Mouse (Mus musculus): ENCODE results near the gene Kif15. TPM values are rescaled to one million over a fixed set of nuclear protein-coding genes. Genes with fewer than 3 reads are reported as not detected.

Gene Kif15
- total and polyA plus RNA-seq, 2 experiments from 2014 or later = 4.8 to 20.1 TPM

GRCm38 (mm10) chr9:123021636-123022379 lies 71.0 kb downstream of the Kif15 start:
- TF ChIP-seq CTCF (IDR thresholded peaks at IDR 0.05) = peak; percentile 55
- H3K27ac ChIP-seq (ENCODE audit: low read depth, low read length) = peak overlapping the region; percentile 88; the same call in 1 of the 2 replicates
- H3K4me2 ChIP-seq (ENCODE audit: low read depth, low read length, poor library complexity, severe bottlenecking) = peak overlapping the region; percentile 75
- peak overlapping the region; percentile 70 for H3K4me3 ChIP-seq (ENCODE audit: low read depth, low read length)
- ATAC-seq (ENCODE audit: low FRiP score) = peak; percentile 44
- H3K4me1 ChIP-seq (ENCODE audit: insufficient read depth, low read length) = no peaks in the 10 kb centered on the region; the same call in none of the 2 replicates
- H3K9me3 ChIP-seq (ENCODE audit: low read length) = no peaks in the 10 kb centered on the region
- no peaks in the 10 kb centered on the region for H3K36me3 ChIP-seq (ENCODE audit: insufficient read depth, low read length)
- peak; percentile 46 for DNase-seq (ENCODE audit: low spot score)
- 36% methylated on average over 18 of the region's 24 CpGs for WGBS
- no peaks in the 10 kb centered on the region for H3K27me3 ChIP-seq (ENCODE audit: insufficient read depth, low read length)
- H3K9ac ChIP-seq (replicated peaks; ENCODE audit: low read length, poor library complexity, severe bottlenecking) = peak overlapping the region; percentile 79

- H3K36me3 ChIP-seq (ENCODE audit: insufficient read depth, low read length) = no peaks in the 10 kb centered on the region
- no peak for TF ChIP-seq CTCF (IDR thresholded peaks at IDR 0.05)
- H3K4me2 ChIP-seq (ENCODE audit: low read depth, low read length, poor library complexity, severe bottlenecking) = no peak overlapping the region
- H3K9me3 ChIP-seq (ENCODE audit: low read length) = no peaks in the 10 kb centered on the region
- DNase-seq (ENCODE audit: low spot score) (no peak), ATAC-seq (ENCODE audit: low FRiP score) (no peak)
- H3K9ac ChIP-seq (replicated peaks; ENCODE audit: low read length, poor library complexity, severe bottlenecking) = no peak overlapping the region
- no peaks in the 10 kb centered on the region for H3K27me3 ChIP-seq (ENCODE audit: insufficient read depth, low read length)
- H3K27ac ChIP-seq (ENCODE audit: low read depth, low read length) = no peak overlapping the region
- 77% methylated on average over 2 of the region's 2 CpGs for WGBS
- no peaks in the 10 kb centered on the region; the same call in none of the 2 replicates for H3K4me1 ChIP-seq (ENCODE audit: insufficient read depth, low read length)
- H3K4me3 ChIP-seq (ENCODE audit: low read depth, low read length) = no peak overlapping the region
Measured at GRCm38 (mm10) chr9:123024201-123024600, 73.4 kb downstream of the Kif15 start.

- Histone ChIP-seq H3K36me3 (ENCODE audit: insufficient read depth, low read length) (no peaks in the 10 kb centered on the region), H3K27me3 (ENCODE audit: insufficient read depth, low read length) (no peaks in the 10 kb centered on the region), H3K27ac (ENCODE audit: low read depth, low read length) (no peak overlapping the region), H3K4me3 (ENCODE audit: low read depth, low read length) (no peak overlapping the region), H3K9me3 (ENCODE audit: low read length) (no peaks in the 10 kb centered on the region), H3K4me2 (ENCODE audit: low read depth, low read length, poor library complexity, severe bottlenecking) (no peak overlapping the region), H3K4me1 (ENCODE audit: insufficient read depth, low read length) (no peaks in the 10 kb centered on the region), H3K9ac (replicated peaks; ENCODE audit: low read length, poor library complexity, severe bottlenecking) (no peak overlapping the region)
- no peak for DNase-seq (ENCODE audit: low spot score)
- ATAC-seq (ENCODE audit: low FRiP score) = no peak
- WGBS = 83% methylated on average over 13 of the region's 13 CpGs
- TF ChIP-seq CTCF (IDR thresholded peaks at IDR 0.05) = no peak
Measured at GRCm38 (mm10) chr9:123031496-123032246, 80.8 kb downstream of the Kif15 start.

GRCm38 (mm10) chr9:123034426-123034825 lies 83.6 kb downstream of the Kif15 start, which contains the start of gene Tgm4:
TSS of gene Tgm4 (plus strand) at chr9:123034726.
- no peak for TF ChIP-seq CTCF (IDR thresholded peaks at IDR 0.05)
- Histone ChIP-seq H3K27me3 (ENCODE audit: insufficient read depth, low read length) (no peaks in the 10 kb centered on the region), H3K36me3 (ENCODE audit: insufficient read depth, low read length) (no peaks in the 10 kb centered on the region), H3K9me3 (ENCODE audit: low read length) (no peaks in the 10 kb centered on the region), H3K4me3 (ENCODE audit: low read depth, low read length) (no peak within 1 kb of the TSS), H3K4me1 (ENCODE audit: insufficient read depth, low read length) (no peaks in the 10 kb centered on the region), H3K27ac (ENCODE audit: low read depth, low read length) (no peak within 1 kb of the TSS), H3K4me2 (ENCODE audit: low read depth, low read length, poor library complexity, severe bottlenecking) (no peak within 1 kb of the TSS), H3K9ac (replicated peaks; ENCODE audit: low read length, poor library complexity, severe bottlenecking) (no peak within 1 kb of the TSS)
- DNase-seq (ENCODE audit: low spot score) (no peak), ATAC-seq (ENCODE audit: low FRiP score) (no peak)
- WGBS = 87% methylated on average over 4 of the region's 4 CpGs

- Histone ChIP-seq H3K4me1 (ENCODE audit: insufficient read depth, low read length) (no peaks in the 10 kb centered on the region), H3K9ac (replicated peaks; ENCODE audit: low read length, poor library complexity, severe bottlenecking) (no peak overlapping the region), H3K27me3 (ENCODE audit: insufficient read depth, low read length) (no peaks in the 10 kb centered on the region), H3K36me3 (ENCODE audit: insufficient read depth, low read length) (no peaks in the 10 kb centered on the region), H3K4me3 (ENCODE audit: low read depth, low read length) (no peak overlapping the region), H3K27ac (ENCODE audit: low read depth, low read length) (no peak overlapping the region), H3K4me2 (ENCODE audit: low read depth, low read length, poor library complexity, severe bottlenecking) (no peak overlapping the region), H3K9me3 (ENCODE audit: low read length) (no peaks in the 10 kb centered on the region)
- DNase-seq (ENCODE audit: low spot score) = no peak
- no peak for TF ChIP-seq CTCF (IDR thresholded peaks at IDR 0.05)
- WGBS = 100% methylated on average over 1 of the region's 1 CpGs
- no peak for ATAC-seq (ENCODE audit: low FRiP score)
Measured at GRCm38 (mm10) chr9:123047665-123048064, 96.8 kb downstream of the Kif15 start.
